Mouse (Mus musculus): ENCODE data around the gene Hormad1. TPM values are rescaled to one million over a fixed set of nuclear protein-coding genes. Genes with fewer than 3 reads are reported as not detected.
"Not testable (repeated sequence)": the region's sequence is repeated elsewhere in the genome, so short reads cannot be mapped to it uniquely, and the experiment has no call there.

Hormad1 gene
- total RNA-seq (2021), result not detected

DNA sequence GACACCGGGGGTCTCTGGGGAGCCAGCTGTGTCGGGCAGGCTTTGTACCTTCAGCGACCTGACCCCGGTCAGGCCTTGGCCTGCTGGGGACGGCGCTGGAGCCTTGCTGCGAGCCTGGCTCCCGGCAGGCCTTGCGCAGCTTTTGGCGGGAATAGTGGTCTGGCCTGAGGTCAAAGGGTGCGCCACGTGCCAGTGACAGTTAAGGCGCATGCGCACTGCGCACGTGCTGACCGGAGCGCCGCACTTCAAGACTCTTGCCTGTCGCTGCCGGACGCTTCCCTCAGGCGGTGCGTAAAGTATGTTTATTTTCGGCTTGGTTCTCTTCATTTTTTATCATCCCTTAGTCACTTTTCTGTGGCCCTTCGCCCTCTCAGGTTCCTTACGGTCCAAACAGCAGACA is at the start of gene Hormad1:
Gene Hormad1 (plus strand): TSS at position 241 of the 400 bp plus-strand sequence.
- no peak for DNase-seq

DNA sequence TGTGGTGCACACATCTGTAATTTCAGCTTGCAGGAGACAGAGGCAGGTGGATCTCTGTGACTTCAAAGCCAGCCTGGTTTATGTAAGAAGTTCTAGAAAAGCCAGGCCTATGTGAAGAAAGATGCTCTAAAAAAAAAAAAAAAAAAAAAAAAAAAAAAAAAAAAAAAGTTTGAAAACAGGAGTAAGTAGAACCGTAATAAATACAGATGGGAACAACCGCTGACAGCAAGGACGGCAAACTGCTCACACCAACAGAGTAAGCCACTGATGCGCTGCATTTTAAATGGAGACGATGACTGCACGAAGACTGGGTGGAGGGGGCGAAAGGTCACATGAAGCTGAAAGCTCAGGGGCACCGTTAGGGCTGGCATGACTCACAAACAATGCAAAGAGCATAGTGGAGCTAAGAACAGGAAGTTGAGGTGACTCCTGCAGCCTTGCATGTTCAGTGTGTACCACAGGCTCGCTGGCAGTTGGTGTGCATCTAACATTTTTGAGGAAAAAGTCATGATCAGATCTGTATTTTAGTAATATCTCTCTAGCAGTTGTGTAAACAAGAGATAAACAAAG is 47.8 kb upstream of the Hormad1 start:
- DNase-seq, result no peak

DNA sequence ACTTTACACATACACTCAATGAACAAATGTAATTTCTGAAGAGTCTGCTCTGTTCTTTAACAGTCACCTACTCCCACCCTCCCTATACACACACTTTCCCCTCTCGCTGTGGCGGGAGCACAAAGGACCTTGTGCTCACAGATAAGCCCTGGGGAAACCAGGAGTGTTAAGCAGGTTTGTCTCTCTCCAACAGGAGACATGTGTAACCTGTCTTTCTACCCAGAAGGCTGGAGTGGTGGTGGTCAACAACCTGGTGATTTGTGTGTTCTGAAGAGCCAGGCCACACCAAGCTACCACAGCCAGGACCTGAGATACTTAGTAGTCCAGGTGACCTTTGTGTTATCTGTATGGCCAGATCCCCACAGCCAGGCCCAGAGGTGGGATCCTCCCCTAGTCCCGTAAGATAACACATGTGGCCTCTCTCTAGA is 42.8 kb upstream of the Hormad1 start:
- no peak for DNase-seq

DNA sequence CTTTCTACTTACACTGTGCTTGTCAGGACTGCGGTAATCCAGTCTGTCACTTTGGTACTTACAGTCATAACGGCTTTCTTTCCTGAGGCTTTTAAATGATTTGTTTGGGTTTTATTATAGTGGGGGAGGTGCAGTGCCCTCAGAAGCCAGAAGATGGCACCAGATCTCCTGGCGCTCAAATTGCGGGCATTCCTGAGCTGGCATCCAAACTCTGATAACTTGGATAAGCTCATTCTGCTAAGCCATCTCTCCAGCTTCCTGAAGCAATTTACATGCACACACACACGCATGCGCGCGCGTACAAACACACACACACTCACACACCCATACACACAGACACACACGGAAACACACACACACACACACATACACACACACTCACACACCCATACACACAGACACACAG is 42.0 kb upstream of the Hormad1 start:
- peak; percentile 60 to 69 for DNase-seq

DNA sequence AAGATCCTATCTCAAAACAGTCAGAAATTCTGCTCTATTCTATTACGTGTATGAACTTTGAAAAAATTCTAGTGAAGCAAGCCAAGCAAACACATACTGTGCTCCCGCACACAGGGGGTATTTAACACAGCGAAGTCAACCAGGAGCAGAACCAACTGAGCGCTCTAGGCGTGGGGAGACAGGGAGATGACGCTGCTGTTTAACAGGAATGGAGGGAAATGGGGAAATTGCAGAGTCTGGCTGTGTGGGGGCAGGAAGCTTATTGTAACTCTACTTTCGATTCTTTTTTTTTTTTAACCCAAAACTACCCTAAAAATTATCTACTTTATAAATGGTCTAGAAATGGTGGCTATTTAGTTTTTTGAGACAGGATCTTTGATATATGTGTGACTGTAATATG is 40.6 kb upstream of the Hormad1 start:
- DNase-seq, result no peak

DNA sequence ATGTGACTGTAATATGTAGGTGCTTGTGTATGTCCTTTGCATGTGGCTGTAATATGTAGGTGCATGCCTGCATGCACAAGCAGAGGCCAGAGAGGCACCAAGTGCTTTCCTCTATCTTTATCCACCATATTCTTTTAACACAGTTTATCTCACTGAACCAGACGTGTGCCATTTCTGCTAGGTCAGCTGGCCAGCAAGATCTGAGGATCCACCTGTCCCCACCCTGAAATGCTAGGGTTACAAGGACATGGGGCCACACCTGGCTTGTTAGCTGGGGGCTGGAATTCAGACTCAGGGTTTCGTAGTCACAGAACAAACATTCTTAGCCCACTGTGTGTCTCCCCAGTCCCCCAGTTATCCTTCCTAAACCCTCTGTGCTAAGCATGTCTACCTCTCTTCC is 40.2 kb upstream of the Hormad1 start:
- no peak for DNase-seq

DNA sequence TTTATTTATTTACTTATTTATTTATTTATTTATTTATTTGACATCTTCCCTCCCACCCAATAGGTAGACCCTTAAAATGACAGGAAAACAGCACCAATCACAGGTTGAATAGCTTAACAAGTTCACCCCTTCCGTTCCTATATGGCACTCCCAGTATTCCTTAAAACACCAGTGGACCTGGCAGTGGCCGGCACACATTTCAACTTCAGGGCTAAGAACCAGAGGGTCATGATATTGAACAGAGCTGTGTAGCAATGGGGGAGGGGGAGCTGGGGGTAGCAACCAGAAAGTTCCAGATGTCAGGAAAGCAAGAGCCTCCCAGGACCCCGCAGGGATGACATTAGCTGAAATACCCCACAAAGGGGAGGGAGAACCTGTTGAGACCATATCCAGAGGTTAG is 39.4 kb upstream of the Hormad1 start:
- DNase-seq, result no peak

DNA sequence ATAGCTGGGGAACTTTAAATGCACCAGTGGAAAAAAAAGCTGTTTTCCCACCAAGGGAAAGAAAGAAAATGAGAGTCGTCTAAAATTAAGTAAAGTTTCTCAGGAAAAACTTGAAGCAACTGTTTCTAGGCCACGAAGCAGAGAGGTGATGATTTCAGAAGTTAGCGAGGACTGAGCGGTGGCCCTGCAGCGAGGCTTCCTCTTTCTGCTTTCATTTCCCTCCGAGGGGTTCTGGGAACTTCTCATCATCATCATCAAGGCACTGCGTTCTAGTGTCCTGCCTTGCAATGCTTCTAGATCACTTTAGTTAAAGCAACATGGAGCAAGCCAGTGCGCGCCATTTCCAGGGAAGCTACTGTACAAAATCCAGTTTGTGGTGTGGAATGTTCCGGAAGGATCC is 38.3 kb upstream of the Hormad1 start:
- no peak for DNase-seq

DNA sequence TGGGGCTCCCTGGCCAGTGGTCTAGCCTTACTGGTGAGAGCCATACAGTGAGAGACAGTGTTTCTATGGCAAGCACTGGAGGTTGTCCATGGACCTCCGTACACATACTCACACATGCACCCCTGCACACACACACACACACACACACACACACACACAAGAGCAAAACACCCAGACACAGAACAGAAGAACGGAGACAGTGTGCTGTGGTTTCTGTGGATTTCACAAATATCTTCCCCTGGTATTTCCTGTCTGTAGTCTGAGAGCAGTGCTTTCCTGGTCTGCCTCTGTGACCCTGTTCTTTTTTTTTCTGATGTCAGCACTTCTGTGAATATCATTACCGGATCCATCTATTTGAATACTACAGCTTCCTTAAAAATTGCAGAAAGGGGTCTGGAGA is 35.8 kb upstream of the Hormad1 start:
- DNase-seq, result no peak

DNA sequence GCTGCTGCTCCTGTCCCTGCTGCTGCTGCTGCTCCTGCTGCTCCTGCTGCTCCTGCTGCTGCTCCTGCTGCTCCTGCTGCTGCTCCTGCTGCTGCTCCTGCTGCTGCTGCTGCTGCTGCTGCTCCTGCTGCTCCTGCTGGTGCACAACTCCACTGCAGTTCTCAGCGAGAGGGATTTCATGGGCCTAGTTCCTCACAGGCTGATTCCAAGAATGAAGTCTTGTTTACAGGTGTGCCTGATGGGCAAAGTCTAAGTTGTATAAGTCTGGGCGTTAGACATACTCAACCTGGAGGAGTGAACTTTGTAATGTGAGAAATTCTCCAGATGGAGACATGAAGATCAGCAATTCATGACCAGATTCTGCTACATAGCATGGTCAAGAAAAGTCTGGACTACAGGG is 34.8 kb upstream of the Hormad1 start:
- DNase-seq, result no peak

DNA sequence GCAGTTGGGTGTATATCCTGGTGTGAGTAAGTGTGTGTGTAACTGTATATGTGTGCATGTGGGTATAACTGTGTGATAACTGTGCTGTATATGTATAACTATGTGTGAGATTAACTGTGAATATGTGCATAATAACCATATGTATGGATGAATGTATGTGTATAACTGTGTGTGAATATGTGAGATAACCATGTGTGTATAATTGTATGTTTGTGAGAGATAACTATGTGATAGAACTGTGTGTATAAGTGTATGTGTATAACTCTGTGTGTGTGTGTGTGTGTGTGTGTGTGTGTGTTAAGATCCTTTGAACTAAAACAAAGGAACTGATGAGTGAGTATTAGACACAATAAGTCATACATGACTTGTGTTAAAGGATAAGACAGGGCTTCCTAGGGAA is 33.4 kb upstream of the Hormad1 start:
- DNase-seq, result no peak

DNA sequence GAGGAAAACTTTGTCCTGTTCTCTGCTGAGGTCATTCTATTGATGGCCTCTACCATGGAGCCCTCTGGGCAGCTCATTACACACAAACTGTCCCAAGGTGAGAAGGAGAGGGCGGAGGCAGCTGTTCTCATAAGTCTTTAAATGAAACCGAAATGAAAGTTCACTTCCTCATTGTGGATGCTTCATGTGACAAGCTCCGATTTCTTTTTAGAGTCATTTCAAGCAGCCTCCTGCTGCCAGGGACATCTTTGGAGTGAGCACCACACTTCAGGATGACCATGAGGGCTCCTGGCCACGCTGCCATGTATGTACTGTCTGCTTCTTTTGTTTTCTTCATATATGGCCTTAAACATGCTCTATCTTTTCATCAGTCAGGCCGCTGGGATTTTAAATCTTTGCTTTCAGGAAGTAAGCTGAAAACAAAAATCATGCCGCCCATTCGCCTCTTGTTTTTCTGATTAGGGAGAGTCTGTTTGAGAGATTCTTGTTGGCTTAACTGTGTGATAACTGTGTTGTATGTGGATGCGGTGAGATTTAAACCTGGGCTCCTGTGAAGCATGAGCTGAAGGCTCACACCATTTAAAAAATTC is 32.8 kb upstream of the Hormad1 start, which contains the start of gene Ctss:
Gene Ctss (plus strand): TSS at position 165 of the 590 bp plus-strand sequence.
- DNase-seq, result no peak

DNA sequence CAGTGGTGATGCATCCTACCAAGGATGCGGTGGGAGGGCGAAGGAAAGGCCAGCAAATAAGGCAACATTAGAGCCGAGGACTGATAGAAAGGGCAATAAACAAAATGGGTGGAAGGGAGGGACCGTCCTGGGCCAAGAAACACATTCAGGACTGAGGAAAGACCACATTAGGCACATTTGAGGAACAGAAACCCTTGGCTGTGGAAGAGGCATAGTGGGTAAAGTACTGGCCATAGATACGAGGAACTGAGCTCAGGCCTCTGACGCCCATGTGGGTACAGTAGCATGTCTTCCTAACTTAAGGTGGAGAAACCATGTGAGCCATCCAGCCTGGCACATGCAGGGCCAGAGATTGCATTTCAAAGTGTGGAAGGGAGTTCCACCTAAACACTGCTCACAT is 29.7 kb upstream of the Hormad1 start:
- DNase-seq, result no peak

DNA sequence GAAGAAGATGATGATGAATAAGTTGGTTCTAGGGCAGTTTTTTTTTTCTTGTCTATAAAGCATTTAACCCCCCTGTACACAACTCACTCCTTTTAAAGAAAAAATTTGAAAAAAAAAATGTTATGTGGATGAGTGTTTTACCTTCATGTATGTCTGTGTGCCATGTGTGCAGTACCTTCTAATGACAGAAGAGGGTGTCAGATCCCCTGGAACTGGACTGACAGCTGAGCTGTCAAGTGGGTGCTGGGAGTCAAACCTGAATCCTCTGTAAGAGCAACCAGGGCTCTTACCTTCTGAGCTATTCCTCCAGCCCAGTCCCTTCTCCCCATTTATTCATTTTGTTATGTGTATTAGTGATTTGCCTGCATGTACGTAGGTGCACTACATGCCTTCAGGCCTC is 28.5 kb upstream of the Hormad1 start:
- DNase-seq, result no peak

DNA sequence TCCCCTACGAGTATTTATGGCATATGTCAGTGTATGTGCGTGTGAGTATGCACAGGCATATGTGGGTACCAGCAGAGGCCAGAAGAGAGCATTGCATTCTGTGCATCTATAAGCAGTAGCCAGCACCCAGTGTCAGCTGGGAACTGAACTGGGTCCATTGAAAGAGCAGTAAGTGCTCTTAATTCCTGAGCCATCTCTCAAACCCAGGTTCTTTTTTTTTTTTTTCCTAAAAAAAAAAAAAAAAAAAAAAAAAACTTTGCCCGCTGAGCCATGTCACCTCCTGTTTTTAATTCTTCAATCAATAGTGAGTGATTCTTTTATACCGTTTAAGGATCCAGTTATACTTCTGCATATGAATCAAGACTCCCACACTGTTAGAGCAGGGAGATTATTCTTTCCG is 26.1 kb upstream of the Hormad1 start:
- DNase-seq, result no peak

DNA sequence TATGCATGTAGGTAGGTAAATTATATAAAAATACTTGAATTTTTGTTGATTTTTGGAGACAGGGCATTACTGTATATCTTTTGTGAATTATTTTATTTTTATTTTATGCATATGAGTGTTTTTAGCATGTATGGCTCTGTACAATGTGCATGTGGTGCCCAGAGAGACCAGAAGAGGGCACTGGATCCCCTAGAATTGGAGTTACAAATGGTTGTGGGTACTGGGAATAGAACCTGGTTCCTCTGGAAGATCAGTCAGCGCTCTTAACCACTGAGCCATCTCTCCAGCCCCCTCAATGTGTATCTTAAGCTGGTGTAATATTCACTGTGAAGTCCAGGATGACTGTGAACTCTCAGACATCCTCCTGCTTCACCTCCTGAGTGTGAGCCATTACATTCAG is 24.6 kb upstream of the Hormad1 start:
- no peak for DNase-seq

DNA sequence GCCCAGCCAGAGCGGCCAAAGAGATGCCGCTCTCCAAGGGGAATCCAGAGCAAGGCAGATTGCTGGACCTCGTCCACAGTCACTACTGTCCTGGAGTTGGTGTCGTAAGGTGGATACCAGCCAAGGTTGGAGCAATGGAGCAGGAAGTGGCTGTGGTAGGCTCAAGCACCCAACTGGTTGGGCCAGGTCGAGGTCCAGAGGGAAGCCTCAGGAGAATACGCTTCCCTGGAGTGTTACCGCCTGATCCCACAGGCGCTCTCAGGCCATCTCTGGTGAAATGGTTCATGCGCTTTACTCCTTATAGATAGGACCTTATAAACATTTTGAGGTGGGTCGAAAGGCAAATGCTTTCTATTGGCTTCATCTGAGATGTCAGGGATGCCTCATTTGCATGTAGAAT is 20.5 kb upstream of the Hormad1 start:
- DNase-seq, result no peak

DNA sequence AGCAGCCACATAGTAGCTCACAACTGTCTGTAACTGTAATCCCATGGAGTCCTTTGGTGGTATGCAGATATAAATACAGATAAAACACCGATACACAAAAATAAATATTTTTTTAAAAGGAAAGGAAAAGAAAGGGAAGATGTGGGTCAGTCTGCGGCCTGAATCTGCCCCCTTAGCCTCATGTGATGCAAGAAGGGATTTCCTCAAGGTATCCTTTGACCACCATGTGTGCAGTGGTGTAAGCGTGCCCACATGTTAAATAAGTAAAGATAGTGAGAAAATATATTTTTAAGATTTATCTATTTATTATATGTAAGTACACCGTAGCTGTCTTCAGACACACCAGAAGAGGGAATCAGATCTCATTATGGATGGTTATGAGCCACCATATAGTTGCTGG is 19.6 kb upstream of the Hormad1 start:
- no peak for DNase-seq

DNA sequence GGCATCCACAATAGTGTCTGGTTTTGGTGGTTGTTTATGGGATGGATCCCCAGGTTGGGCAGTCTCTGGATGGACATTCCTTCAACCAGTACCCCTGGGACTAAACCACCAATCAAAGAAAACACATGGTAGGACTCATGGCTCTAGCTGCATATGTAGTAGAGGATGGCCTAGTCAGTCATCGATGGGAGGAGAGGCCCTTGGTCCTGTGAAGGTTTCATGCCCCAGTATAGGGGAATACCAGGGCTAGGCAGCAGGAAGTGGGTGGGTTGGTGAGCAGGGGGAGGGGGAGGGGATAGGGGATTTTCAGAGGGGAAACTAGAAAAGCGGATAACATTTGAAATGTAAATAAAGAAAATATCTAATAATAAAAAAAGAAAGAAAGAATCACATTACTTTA is 18.3 kb upstream of the Hormad1 start:
- DNase-seq, result not testable (repeated sequence)

DNA sequence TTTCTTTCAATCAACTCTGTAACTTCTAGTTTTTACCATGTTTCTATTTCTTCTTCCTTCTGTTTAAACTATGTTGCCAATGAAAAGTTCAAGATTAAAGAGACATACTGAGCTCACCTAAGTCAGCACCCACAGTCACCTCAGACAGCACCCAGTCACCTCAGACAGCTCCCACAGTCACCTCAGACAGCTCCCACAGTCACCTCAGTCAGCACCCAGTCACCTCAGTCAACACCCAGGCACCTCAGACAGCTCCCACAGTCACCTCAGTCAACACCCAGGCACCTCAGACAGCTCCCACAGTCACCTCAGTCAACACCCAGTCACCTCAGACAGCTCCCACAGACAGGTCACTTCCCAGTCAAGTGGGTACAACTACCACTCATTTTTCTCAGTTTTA is 17.3 kb upstream of the Hormad1 start:
- DNase-seq, result no peak

DNA sequence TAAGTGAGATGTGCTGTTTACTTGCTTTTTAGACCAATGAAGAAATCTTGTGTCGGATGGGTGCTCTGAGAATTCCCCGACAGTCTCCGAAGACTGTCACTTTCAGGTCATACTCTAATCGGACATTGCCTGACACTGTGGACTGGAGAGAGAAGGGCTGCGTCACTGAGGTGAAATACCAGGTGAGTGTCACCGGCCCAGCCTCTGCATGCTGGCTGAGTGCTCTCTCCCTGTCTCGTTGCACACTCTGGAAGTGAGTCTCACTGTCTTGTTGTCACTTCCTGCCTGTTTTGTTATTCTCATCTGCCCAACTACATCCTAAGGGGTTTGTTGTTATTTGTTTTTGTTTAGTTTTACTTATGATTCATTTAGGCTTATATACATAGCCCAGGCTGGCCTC is 16.5 kb upstream of the Hormad1 start:
- no peak for DNase-seq

DNA sequence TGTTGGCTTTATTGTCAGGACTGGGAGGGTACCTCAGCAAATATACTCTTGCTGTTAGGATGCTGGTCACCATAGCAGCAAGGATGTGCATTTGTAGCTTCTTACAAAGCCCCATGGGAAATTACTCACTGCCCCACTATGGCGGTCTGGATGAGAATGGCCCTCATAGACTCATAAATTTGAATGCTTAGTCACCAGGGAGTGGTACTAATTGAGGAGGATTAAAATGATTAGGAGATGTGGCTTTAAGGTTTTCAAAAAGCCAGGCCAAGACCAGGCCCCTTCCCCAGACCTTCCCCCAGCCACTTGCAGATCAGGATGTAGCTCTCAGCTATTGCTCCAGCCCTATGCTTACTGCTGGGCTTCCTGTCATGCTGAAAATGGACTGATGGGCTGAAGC is 9.3 kb upstream of the Hormad1 start:
- no peak for DNase-seq

DNA sequence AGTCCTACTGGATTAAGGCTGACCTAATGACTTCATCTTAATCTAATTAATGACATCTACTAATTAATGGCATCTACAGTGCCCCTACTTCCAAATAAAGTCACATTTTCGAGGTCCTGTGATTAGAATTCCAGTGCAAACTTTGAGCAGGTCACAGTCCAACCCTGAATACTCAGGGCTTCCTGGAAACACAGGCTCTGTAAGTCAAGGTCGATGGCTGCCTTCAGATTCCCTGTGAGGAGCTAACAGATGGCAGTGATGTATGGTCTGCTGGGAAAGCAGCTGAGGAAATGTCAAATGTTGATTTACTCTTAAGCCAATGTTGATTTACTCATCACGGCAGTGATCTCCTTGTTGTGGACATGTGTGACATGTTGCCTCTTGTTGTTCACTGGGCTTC is 5.5 kb upstream of the Hormad1 start:
- no peak for DNase-seq

DNA sequence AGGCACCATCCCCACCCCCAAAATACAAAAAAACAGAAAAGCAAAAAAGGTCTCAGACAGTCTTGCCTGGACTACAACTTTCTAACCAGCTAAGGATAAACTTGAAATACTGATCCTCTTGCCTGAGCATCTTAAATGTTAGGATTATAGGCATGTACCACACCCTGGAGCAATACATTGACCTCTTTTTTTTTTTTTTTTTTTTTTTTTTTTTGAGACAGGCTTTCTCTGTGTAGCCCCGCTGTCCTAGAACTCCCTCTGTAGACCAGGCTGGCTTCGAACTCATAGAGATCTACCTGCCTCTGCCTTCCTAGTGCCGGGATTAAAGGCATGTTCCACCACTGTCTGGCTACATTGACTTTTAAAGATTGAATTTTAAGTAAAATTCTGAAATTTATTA is 1.3 kb downstream of the Hormad1 start:
- no peak for DNase-seq

DNA sequence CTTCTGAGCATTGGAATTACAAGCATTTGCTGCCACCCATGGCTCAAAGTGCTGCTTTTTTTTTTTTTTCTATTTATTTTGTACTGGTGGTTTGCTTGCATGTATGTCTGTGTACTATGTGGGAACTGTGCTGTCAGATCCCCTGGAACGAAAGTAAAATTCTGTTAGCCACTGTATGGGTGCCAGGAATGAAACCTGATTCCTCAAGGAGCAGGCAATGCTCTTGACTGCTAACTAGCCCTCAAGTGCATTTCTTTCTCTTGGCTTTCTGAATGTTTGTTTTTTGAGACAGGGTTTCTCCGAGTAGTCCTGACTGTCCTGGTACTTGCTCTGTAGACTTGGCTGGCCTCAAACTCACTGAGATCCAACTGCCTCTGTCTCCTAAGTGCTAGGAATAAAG is 2.3 kb downstream of the Hormad1 start:
- no peak for DNase-seq
